Mouse (Mus musculus) lung, adult 2 months (tissue): ENCODE measurements at regions not wholly inside any gene's neighbourhood (a gene's known extent, or its start where the extent isn't known, plus 50 kb on each side); places are given as distances from the start of the nearest gene placed in this dataset.

Experiments
- CTCF ChIP-seq: fragments of 200-500 bp; IDR thresholded peaks from 2 replicates; pipeline ENCODE4 v1.5.1; 2011; ENCODE audit warnings: mild to moderate bottlenecking, low read length, control low read depth; ENCODE audit not compliant: insufficient read depth
- POLR2A ChIP-seq: fragments of 200-500 bp; IDR thresholded peaks from 2 replicates; pipeline ENCODE4 v1.6.1; 2011; ENCODE audit warnings: low read depth, mild to moderate bottlenecking, control low read depth, low read length, borderline replicate concordance; ENCODE audit errors: extremely low read depth

- TF ChIP-seq CTCF (no peak), POLR2A (no peak)
These were observed 161.3 kb upstream of the 9630041A04Rik start for GRCm38 (mm10) chr9:101700368-101700767.
